Mouse (Mus musculus): Measurements from ENCODE around the gene Tgfb3. TPM values are rescaled to one million over a fixed set of nuclear protein-coding genes. Genes with fewer than 3 reads are reported as not detected.

The Tgfb3 gene
- total and polyA plus RNA-seq, 3 experiments: 0.42 to 0.96 TPM; not detected in 1

GRCm38 (mm10) chr12:86057516-86057915 is 21.3 kb downstream of the Tgfb3 start:
- no peaks in the 10 kb centered on the region; a peak in 1 of 4 replicates for H3K36me3 ChIP-seq (ENCODE audit: control insufficient read depth in 1 of 2, insufficient read depth in 2 of 2, low read length in 2 of 2)
- no peak overlapping the region for H3K27ac ChIP-seq (ENCODE audit: control insufficient read depth, low read depth, low read length)
- H3K4me1 ChIP-seq (ENCODE audit: control insufficient read depth in 1 of 2, insufficient read depth in 2 of 2, low read length in 2 of 2): no peaks in the 10 kb centered on the region
- no peak for DNase-seq (ENCODE audit: low read depth, low spot score)
- TF ChIP-seq MAFK (IDR thresholded peaks at IDR 0.05; ENCODE audit: borderline replicate concordance, low read depth, low read length) (no peak), ZMIZ1 (IDR thresholded peaks at IDR 0.05; ENCODE audit: low read depth, low read length) (no peak), MAX (IDR thresholded peaks at IDR 0.05; ENCODE audit: low read length) (no peak), SMC3 (IDR thresholded peaks at IDR 0.05; ENCODE audit: low read depth, low read length) (no peak), GATA1 (IDR thresholded peaks at IDR 0.05; ENCODE audit: low read depth, low read length) (no peak), E2F4 (IDR thresholded peaks at IDR 0.05; ENCODE audit: borderline replicate concordance, low read depth, low read length) (no peak), KAT2A (conservative IDR thresholded peaks at IDR 0.05; ENCODE audit: low read depth, low read length) (no peak), MYC (IDR thresholded peaks at IDR 0.05; ENCODE audit: low read depth, low read length) (no peak), HCFC1 (IDR thresholded peaks at IDR 0.05; ENCODE audit: low read depth, low read length) (no peak), POLR2AphosphoS5 (IDR thresholded peaks at IDR 0.05; ENCODE audit: borderline replicate concordance, low read depth, low read length) (no peak), BHLHE40 (IDR thresholded peaks at IDR 0.05; ENCODE audit: borderline replicate concordance, low read depth, low read length) (no peak), TCF12 (IDR thresholded peaks at IDR 0.05; ENCODE audit: low read depth, low read length) (no peak), NRF1 (IDR thresholded peaks at IDR 0.05; ENCODE audit: insufficient read depth, low read depth, low read length, poor library complexity, severe bottlenecking) (no peak), RCOR1 (IDR thresholded peaks at IDR 0.05; ENCODE audit: low read depth, low read length) (no peak), RAD21 (IDR thresholded peaks at IDR 0.05; ENCODE audit: low read depth, low read length) (no peak), ZC3H11A (IDR thresholded peaks at IDR 0.05; ENCODE audit: low read depth, low read length) (no peak)
- no peaks in the 10 kb centered on the region for H3K27me3 ChIP-seq (ENCODE audit: control insufficient read depth in 1 of 2, insufficient read depth in 2 of 2, low read length in 2 of 2)
- H3K9ac ChIP-seq (ENCODE audit: control insufficient read depth, low read depth, low read length, poor library complexity, severe bottlenecking): no peak overlapping the region
- no peak overlapping the region for H3K4me3 ChIP-seq (ENCODE audit: control insufficient read depth in 1 of 2, insufficient read depth in 1 of 2, low read depth in 2 of 2, low read length in 2 of 2)
- no peaks in the 10 kb centered on the region for H3K9me3 ChIP-seq (replicated peaks; ENCODE audit: insufficient read depth, low read length)
- H3K79me2 ChIP-seq (ENCODE audit: control insufficient read depth, insufficient read depth, low read length, poor library complexity): no peaks in the 10 kb centered on the region

- Histone ChIP-seq H3K79me2 (ENCODE audit: control insufficient read depth, insufficient read depth, low read length, poor library complexity) (no peaks in the 10 kb centered on the region), H3K27ac (ENCODE audit: control insufficient read depth, low read depth, low read length) (no peak overlapping the region), H3K9me3 (replicated peaks; ENCODE audit: insufficient read depth, low read length) (no peaks in the 10 kb centered on the region), H3K4me1 (ENCODE audit: control insufficient read depth in 1 of 2, insufficient read depth in 2 of 2, low read length in 2 of 2) (no peaks in the 10 kb centered on the region), H3K36me3 (ENCODE audit: control insufficient read depth in 1 of 2, insufficient read depth in 2 of 2, low read length in 2 of 2) (no peaks in the 10 kb centered on the region; a peak in 1 of 4 replicates), H3K9ac (ENCODE audit: control insufficient read depth, low read depth, low read length, poor library complexity, severe bottlenecking) (no peak overlapping the region), H3K27me3 (ENCODE audit: control insufficient read depth in 1 of 2, insufficient read depth in 2 of 2, low read length in 2 of 2) (no peaks in the 10 kb centered on the region), H3K4me3 (ENCODE audit: control insufficient read depth in 1 of 2, insufficient read depth in 1 of 2, low read depth in 2 of 2, low read length in 2 of 2) (no peak overlapping the region)
- DNase-seq (ENCODE audit: low read depth, low spot score): no peak
- TF ChIP-seq CHD1 (IDR thresholded peaks at IDR 0.05; ENCODE audit: low read depth, low read length) (no peak), RAD21 (IDR thresholded peaks at IDR 0.05; ENCODE audit: low read depth, low read length) (no peak), ZC3H11A (IDR thresholded peaks at IDR 0.05; ENCODE audit: low read depth, low read length) (no peak), UBTF (IDR thresholded peaks at IDR 0.05; ENCODE audit: borderline replicate concordance, insufficient read depth, low read depth, low read length) (no peak), GABPA (IDR thresholded peaks at IDR 0.05; ENCODE audit: low read depth, low read length) (no peak), CTCF (IDR thresholded peaks at IDR 0.05 in 2 of 3, conservative IDR thresholded peaks at IDR 0.05 in 1 of 3; ENCODE audit: control insufficient read depth in 1 of 3, insufficient read depth in 1 of 3, low read depth in 2 of 3, low read length in 3 of 3, poor library complexity in 1 of 3, severe bottlenecking in 1 of 3) (no peak), HCFC1 (IDR thresholded peaks at IDR 0.05; ENCODE audit: low read depth, low read length) (no peak), POLR2A (IDR thresholded peaks at IDR 0.05; ENCODE audit: control insufficient read depth in 1 of 2, insufficient read depth in 1 of 2, low read depth in 1 of 2, low read length in 2 of 2, poor library complexity in 1 of 2) (no peak), SIN3A (IDR thresholded peaks at IDR 0.05; ENCODE audit: low read length) (no peak), NRF1 (IDR thresholded peaks at IDR 0.05; ENCODE audit: insufficient read depth, low read depth, low read length, poor library complexity, severe bottlenecking) (no peak), MAX (IDR thresholded peaks at IDR 0.05; ENCODE audit: low read length) (no peak), RCOR1 (IDR thresholded peaks at IDR 0.05; ENCODE audit: low read depth, low read length) (no peak), ETS1 (IDR thresholded peaks at IDR 0.05; ENCODE audit: low read depth, low read length) (no peak), MEF2A (IDR thresholded peaks at IDR 0.05; ENCODE audit: extremely low read depth, insufficient replicate concordance, low read depth, low read length, poor library complexity, severe bottlenecking) (no peak)
Observed at GRCm38 (mm10) chr12:86056976-86057375, 21.9 kb downstream of the Tgfb3 start.

All from MEL (cell line).